Mouse (Mus musculus) megakaryocyte, embryonic 14.5 days (primary cell): ENCODE measurements around the gene Olfr691.

Source experiments
- FLI1 ChIP-seq: IDR thresholded peaks from 2 replicates; pipeline ENCODE4 v1.6.1; 2012; ENCODE audit warnings: low read length, inconsistent platforms, mixed read lengths
- GATA1 ChIP-seq: IDR thresholded peaks from 3 replicates; pipeline ENCODE4 v1.6.1; 2012; ENCODE audit warnings: mixed read lengths, low read length, inconsistent platforms, borderline replicate concordance

- TF ChIP-seq GATA1 (no peak), FLI1 (no peak)
Measured at GRCm38 (mm10) chr7:105334004-105334403, 8.1 kb downstream of the Olfr691 start, which contains the start of gene Olfr690.
